Mouse (Mus musculus): ENCODE results near the gene Gm17387.
"Not testable (repeated sequence)": the region's sequence is repeated elsewhere in the genome, so short reads cannot be mapped to it uniquely, and the experiment has no call there.

The Gm17387 gene

GRCm38 (mm10) chr7:141016707-141017697, 11.9 kb upstream of the Gm17387 start:
- no peak for DNase-seq (ENCODE audit: extremely low spot score, low read depth, low spot score)

GRCm38 (mm10) chr7:141017824-141018223, 11.1 kb upstream of the Gm17387 start, which contains the start of gene Ifitm6:
Gene Ifitm6 (minus strand): TSS chr7:141017924.
- not testable (repeated sequence) for DNase-seq (ENCODE audit: extremely low spot score, low read depth, low spot score)

- no peak for DNase-seq (ENCODE audit: extremely low spot score, low read depth, low spot score)
These were observed 9.9 kb upstream of the Gm17387 start for GRCm38 (mm10) chr7:141019028-141019427.

- no peak for DNase-seq (ENCODE audit: extremely low spot score, low read depth, low spot score)
These were observed 7.2 kb upstream of the Gm17387 start for GRCm38 (mm10) chr7:141021489-141022449.

- no peak for DNase-seq (ENCODE audit: extremely low spot score, low read depth, low spot score)
These were observed 3.8 kb upstream of the Gm17387 start for GRCm38 (mm10) chr7:141024865-141025838.

- no peak for DNase-seq (ENCODE audit: extremely low spot score, low read depth, low spot score)
These were observed 2.7 kb upstream of the Gm17387 start for GRCm38 (mm10) chr7:141026097-141026739.

GRCm38 (mm10) chr7:141026740-141027098, 2.2 kb upstream of the Gm17387 start:
- no peak for DNase-seq (ENCODE audit: extremely low spot score, low read depth, low spot score)

GRCm38 (mm10) chr7:141030390-141030789, 1.5 kb downstream of the Gm17387 start:
- DNase-seq (ENCODE audit: extremely low spot score, low read depth, low spot score): no peak

GRCm38 (mm10) chr7:141032458-141033167, 3.7 kb downstream of the Gm17387 start:
- no peak for DNase-seq (ENCODE audit: extremely low spot score, low read depth, low spot score)

- not testable (repeated sequence) for DNase-seq (ENCODE audit: extremely low spot score, low read depth, low spot score)
These were observed 7.7 kb downstream of the Gm17387 start for GRCm38 (mm10) chr7:141036624-141037023.

- no peak for DNase-seq (ENCODE audit: extremely low spot score, low read depth, low spot score)
These were observed 9.4 kb downstream of the Gm17387 start for GRCm38 (mm10) chr7:141038090-141039032.

GRCm38 (mm10) chr7:141039386-141040107, 10.6 kb downstream of the Gm17387 start:
- no peak for DNase-seq (ENCODE audit: extremely low spot score, low read depth, low spot score)

- no peak for DNase-seq (ENCODE audit: extremely low spot score, low read depth, low spot score)
These were observed 12.1 kb downstream of the Gm17387 start for GRCm38 (mm10) chr7:141040867-141041606.

- no peak for DNase-seq (ENCODE audit: extremely low spot score, low read depth, low spot score)
These were observed 12.7 kb downstream of the Gm17387 start for GRCm38 (mm10) chr7:141041661-141042060.

- no peak for DNase-seq (ENCODE audit: extremely low spot score, low read depth, low spot score)
These were observed 13.6 kb downstream of the Gm17387 start for GRCm38 (mm10) chr7:141042539-141042938.

- no peak for DNase-seq (ENCODE audit: extremely low spot score, low read depth, low spot score)
These were observed 18.1 kb downstream of the Gm17387 start for GRCm38 (mm10) chr7:141046931-141047580.
